8 mouse cellular contexts compared by ENCODE assay signal in genomic region chr1:37028439-37029153, GRCm38 (mm10). TPM values are rescaled to one million over a fixed set of nuclear protein-coding genes. Genes with fewer than 3 reads are reported as not detected.
DNase-seq lines count a peak whose midpoint lies in the region; ATAC-seq lines count a peak whose summit lies in the region.

No protein-coding gene starts in this region.

- peak overlapping the region; percentile 57 for H3K4me3 ChIP-seq in forebrain, embryonic 14.5 days (ENCODE audit: low read depth, low read length)
- H3K4me3 ChIP-seq in liver, embryonic 12.5 days = peak overlapping the region; percentile 38

- DNase-seq in embryo, embryonic 10 days (ENCODE audit: low spot score) = peak; percentile 7
- no peak for DNase-seq in embryo, embryonic 11 days
- peak; percentile 30 for DNase-seq in 416B (ENCODE audit: low read depth)
- DNase-seq in forebrain, embryonic 14.5 days (ENCODE audit: low spot score) = no peak
- no peak for DNase-seq in adrenal gland, postnatal 14 days
- no peak for DNase-seq in spleen, postnatal 4 days (ENCODE audit: low spot score in 2 of 2)
- DNase-seq in cerebellum, adult 8-10 months = no peak

- ATAC-seq in forebrain, embryonic 14.5 days = peak; percentile 40; the same call in 1 of the 2 replicates
- ATAC-seq in liver, embryonic 12.5 days = no peak

- no peaks in the 10 kb centered on the region for H3K4me1 ChIP-seq in forebrain, embryonic 14.5 days (ENCODE audit: control insufficient read depth, insufficient read depth, low read length)
- H3K4me1 ChIP-seq in liver, embryonic 12.5 days = 0 out of 2 replicates have a peak, but pooled peaks cover 9% of the 10 kb centered on the region

- WGBS in forebrain, embryonic 14.5 days = 4% methylated on average over 18 of the region's 18 CpGs
- 7% methylated on average over 18 of the region's 18 CpGs for WGBS in liver, embryonic 12.5 days (ENCODE audit: insufficient replicate concordance)

- H3K27me3 ChIP-seq in forebrain, embryonic 14.5 days (replicated peaks; ENCODE audit: control insufficient read depth, insufficient read depth, low read length) = no peaks in the 10 kb centered on the region
- peaks cover 51% of the 10 kb centered on the region for H3K27me3 ChIP-seq in liver, embryonic 12.5 days (replicated peaks)

- H3K9ac ChIP-seq in forebrain, embryonic 14.5 days (ENCODE audit: low read length) = peak overlapping the region; percentile 66
- H3K9ac ChIP-seq in liver, embryonic 12.5 days = no peak overlapping the region

- no peaks in the 10 kb centered on the region for H3K36me3 ChIP-seq in forebrain, embryonic 14.5 days (ENCODE audit: control insufficient read depth, insufficient read depth, low read length)
- no peaks in the 10 kb centered on the region for H3K36me3 ChIP-seq in liver, embryonic 12.5 days

- peak overlapping the region; percentile 72 for H3K4me2 ChIP-seq in forebrain, embryonic 14.5 days (ENCODE audit: low read length)
- peak overlapping the region; percentile 61 for H3K4me2 ChIP-seq in liver, embryonic 12.5 days

- H3K27ac ChIP-seq in forebrain, embryonic 14.5 days (ENCODE audit: low read depth, low read length) = no peak overlapping the region
- no peak overlapping the region for H3K27ac ChIP-seq in liver, embryonic 12.5 days

- H3K9me3 ChIP-seq in forebrain, embryonic 14.5 days (replicated peaks; ENCODE audit: control insufficient read depth, low read length) = no peaks in the 10 kb centered on the region
- no peaks in the 10 kb centered on the region for H3K9me3 ChIP-seq in liver, embryonic 12.5 days (replicated peaks)

RNA-seq across cellular contexts. Expression of gene Vwa3b, which starts 2.2 kb away (rescaled TPM):
- 0.90 and 1.1 TPM in 2 replicates for polyA plus RNA-seq in forebrain, embryonic 14.5 days (2014; fragmentation: Nextera tagmentation; extraction: Ambion mirVana)
- polyA plus RNA-seq in liver, embryonic 12.5 days (2016; fragmentation: Nextera tagmentation; extraction: Ambion mirVana) = not detected in 2 replicates
- 1.2 TPM in 1 of 2 replicates, not detected in the other for total RNA-seq in adrenal gland, postnatal 14 days (2021)

Comparison
In these comparisons a context has a peak if more than half of its experiments do, and no peak if none do; other contexts are left out.
1. DNase-seq: peak in embryo, embryonic 10 days (single experiment) and 416B (single experiment); none in embryo, embryonic 11 days (single experiment), forebrain, embryonic 14.5 days (single experiment), adrenal gland, postnatal 14 days (single experiment), spleen, postnatal 4 days (0 of 2) and cerebellum, adult 8-10 months (single experiment).